ENCODE assay signal across 13 mouse cellular contexts in genomic region chr2:25170326-25171100, GRCm38 (mm10). TPM values are rescaled to one million over a fixed set of nuclear protein-coding genes. Genes with fewer than 3 reads are reported as not detected.
DNase-seq lines count a peak whose midpoint lies in the region; ATAC-seq lines count a peak whose summit lies in the region.
"Had no signal": no experiment of that assay in that cellular context is flagged by ENCODE, and none has a peak within 500 bp of the region (broad histone marks: within the 10 kb centered on the region; RNA-seq: fewer than 3 reads in every experiment).

No protein-coding gene starts in this region.

- no peaks in the 10 kb centered on the region for H3K36me3 ChIP-seq in neural tube, embryonic 11.5 days (ENCODE audit: control insufficient read depth, insufficient read depth, low read length)
- H3K36me3 ChIP-seq in neural tube, embryonic 15.5 days = no peaks in the 10 kb centered on the region
- no peaks in the 10 kb centered on the region for H3K36me3 ChIP-seq in forebrain, embryonic 15.5 days
- H3K36me3 ChIP-seq: midbrain, embryonic 13.5 days had no signal

- no peaks in the 10 kb centered on the region for H3K9me3 ChIP-seq in neural tube, embryonic 11.5 days (ENCODE audit: control insufficient read depth, low read length)
- H3K9me3 ChIP-seq in neural tube, embryonic 15.5 days (replicated peaks) = no peaks in the 10 kb centered on the region
- no peaks in the 10 kb centered on the region for H3K9me3 ChIP-seq in forebrain, embryonic 15.5 days
- H3K9me3 ChIP-seq: midbrain, embryonic 13.5 days had no signal

- no peak overlapping the region for H3K4me2 ChIP-seq in neural tube, embryonic 11.5 days (ENCODE audit: low read depth)
- no peak overlapping the region for H3K4me2 ChIP-seq in neural tube, embryonic 15.5 days
- no peak overlapping the region for H3K4me2 ChIP-seq in forebrain, embryonic 15.5 days (replicated peaks)
- H3K4me2 ChIP-seq: liver, embryonic 11.5 days; midbrain, embryonic 13.5 days had no signal

- H3K27me3 ChIP-seq in neural tube, embryonic 11.5 days (ENCODE audit: control insufficient read depth, insufficient read depth, low read length) = no peaks in the 10 kb centered on the region
- no peaks in the 10 kb centered on the region for H3K27me3 ChIP-seq in neural tube, embryonic 15.5 days (replicated peaks)
- H3K27me3 ChIP-seq in forebrain, embryonic 15.5 days = no peaks in the 10 kb centered on the region

- intact Hi-C loops in heart, postnatal 10 days (cut with DNase I) = no loop called here

- no peak for ATAC-seq in neural tube, embryonic 11.5 days (ENCODE audit: insufficient read depth, low FRiP score, low TSS enrichment)
- ATAC-seq in neural tube, embryonic 15.5 days (ENCODE audit: low FRiP score) = no peak
- ATAC-seq in forebrain, embryonic 15.5 days (replicated peaks) = no peak
- ATAC-seq: midbrain, embryonic 13.5 days had no signal

- H3K27ac ChIP-seq in neural tube, embryonic 11.5 days (ENCODE audit: low read depth, low read length) = peak overlapping the region; percentile 27; the same call in 1 of the 2 replicates
- no peak overlapping the region for H3K27ac ChIP-seq in neural tube, embryonic 15.5 days (replicated peaks)
- peak overlapping the region; percentile 22; the same call in 1 of the 2 replicates for H3K27ac ChIP-seq in forebrain, embryonic 15.5 days (replicated peaks)

- no peak overlapping the region for H3K9ac ChIP-seq in neural tube, embryonic 11.5 days (ENCODE audit: low read length)
- no peak overlapping the region for H3K9ac ChIP-seq in neural tube, embryonic 15.5 days (replicated peaks)
- H3K9ac ChIP-seq in forebrain, embryonic 15.5 days (replicated peaks) = no peak overlapping the region
- H3K9ac ChIP-seq: midbrain, embryonic 13.5 days had no signal

- DNase-seq in heart, postnatal 10 days = peak; percentile 35 to 40
- no peak for DNase-seq in heart, postnatal 4 days
- no peak for DNase-seq in neural tube, embryonic 11.5 days (ENCODE audit: low spot score)
- DNase-seq in urinary bladder, postnatal 25 days (ENCODE audit: low spot score) = no peak
- DNase-seq in thymus, postnatal 4 days = no peak
- DNase-seq: gastrocnemius, postnatal 25 days had no signal

- H3K4me3 ChIP-seq in neural tube, embryonic 11.5 days (ENCODE audit: low read depth, low read length) = no peak overlapping the region
- no peak overlapping the region for H3K4me3 ChIP-seq in neural tube, embryonic 15.5 days (replicated peaks)
- H3K4me3 ChIP-seq in forebrain, embryonic 15.5 days = no peak overlapping the region
- H3K4me3 ChIP-seq: midbrain, embryonic 13.5 days had no signal

- H3K4me1 ChIP-seq in neural tube, embryonic 11.5 days (ENCODE audit: control insufficient read depth, insufficient read depth, low read length) = peaks cover 37% of the 10 kb centered on the region
- peaks cover 32% of the 10 kb centered on the region for H3K4me1 ChIP-seq in neural tube, embryonic 15.5 days
- H3K4me1 ChIP-seq in forebrain, embryonic 15.5 days = peaks cover 32% of the 10 kb centered on the region

- WGBS in neural tube, embryonic 11.5 days = 66% methylated on average over 10 of the region's 10 CpGs
- WGBS in neural tube, embryonic 15.5 days = 71% methylated on average over 10 of the region's 10 CpGs
- WGBS in forebrain, embryonic 15.5 days = 54% methylated on average over 10 of the region's 10 CpGs

RNA-seq across cellular contexts. Expression of gene Nrarp, which starts 10.0 kb away (rescaled TPM):
- 10 to 100 TPM; 23.9 to 25.1 TPM for total RNA-seq in heart, postnatal 10 days (2021)
- 10 to 100 TPM; 31.2 to 33.4 TPM for total RNA-seq in heart, postnatal 4 days (2021)
- 53.7 and 57.8 TPM in 2 replicates for polyA plus RNA-seq in neural tube, embryonic 11.5 days (2014; fragmentation: Nextera tagmentation; extraction: Ambion mirVana)
- 15.0 and 16.8 TPM in 2 replicates for polyA plus RNA-seq in neural tube, embryonic 15.5 days (2015; fragmentation: Nextera tagmentation; extraction: Ambion mirVana)
- 25.2 and 27.5 TPM in 2 replicates for polyA plus RNA-seq in forebrain, embryonic 15.5 days (2015; fragmentation: Nextera tagmentation; extraction: Ambion mirVana)

RNA-seq across cellular contexts. Expression of gene Tor4a, which starts 26.2 kb away (rescaled TPM):
- total RNA-seq in heart, postnatal 10 days (2021) = 1 to 10 TPM; 5.6 to 6.5 TPM
- total RNA-seq in heart, postnatal 4 days (2021) = 1 to 10 TPM; 4.4 to 5.8 TPM
- polyA plus RNA-seq in neural tube, embryonic 11.5 days (2014; fragmentation: Nextera tagmentation; extraction: Ambion mirVana) = 1.6 and 1.9 TPM in 2 replicates
- 1.6 and 5.9 TPM in 2 replicates for polyA plus RNA-seq in neural tube, embryonic 15.5 days (2015; fragmentation: Nextera tagmentation; extraction: Ambion mirVana)
- 1.3 and 1.6 TPM in 2 replicates for polyA plus RNA-seq in forebrain, embryonic 15.5 days (2015; fragmentation: Nextera tagmentation; extraction: Ambion mirVana)

RNA-seq across cellular contexts. Expression of gene Nelfb, which starts 40.8 kb away (rescaled TPM):
- 10 to 100 TPM; 40.7 to 46.0 TPM for total RNA-seq in heart, postnatal 10 days (2021)
- total RNA-seq in heart, postnatal 4 days (2021) = 10 to 100 TPM; 43.4 to 44.5 TPM
- 94.8 and 99.8 TPM in 2 replicates for polyA plus RNA-seq in neural tube, embryonic 11.5 days (2014; fragmentation: Nextera tagmentation; extraction: Ambion mirVana)
- 101 and 105 TPM in 2 replicates for polyA plus RNA-seq in neural tube, embryonic 15.5 days (2015; fragmentation: Nextera tagmentation; extraction: Ambion mirVana)
- polyA plus RNA-seq in forebrain, embryonic 15.5 days (2015; fragmentation: Nextera tagmentation; extraction: Ambion mirVana) = 96.7 and 102 TPM in 2 replicates

RNA-seq across cellular contexts. Expression of gene Stpg3, which starts 43.9 kb away (rescaled TPM):
- not detected for total RNA-seq in heart, postnatal 10 days (2021)
- total RNA-seq in heart, postnatal 4 days (2021) = not detected
- not detected in 2 replicates for polyA plus RNA-seq in neural tube, embryonic 11.5 days (2014; fragmentation: Nextera tagmentation; extraction: Ambion mirVana)
- polyA plus RNA-seq in neural tube, embryonic 15.5 days (2015; fragmentation: Nextera tagmentation; extraction: Ambion mirVana) = not detected in 2 replicates
- not detected in 2 replicates for polyA plus RNA-seq in forebrain, embryonic 15.5 days (2015; fragmentation: Nextera tagmentation; extraction: Ambion mirVana)
- total RNA-seq: gastrocnemius, postnatal 25 days; layer of hippocampus, postnatal 14 days had no signal
- polyA plus RNA-seq: embryonic facial prominence, embryonic 14.5 days; midbrain, embryonic 13.5 days had no signal

RNA-seq across cellular contexts. Expression of gene Fam166a, which starts 48.0 kb away (rescaled TPM):
- not detected for total RNA-seq in heart, postnatal 10 days (2021)
- total RNA-seq in heart, postnatal 4 days (2021) = not detected
- not detected in 2 replicates for polyA plus RNA-seq in neural tube, embryonic 11.5 days (2014; fragmentation: Nextera tagmentation; extraction: Ambion mirVana)
- not detected in 2 replicates for polyA plus RNA-seq in neural tube, embryonic 15.5 days (2015; fragmentation: Nextera tagmentation; extraction: Ambion mirVana)
- polyA plus RNA-seq in forebrain, embryonic 15.5 days (2015; fragmentation: Nextera tagmentation; extraction: Ambion mirVana) = 1.2 TPM in 1 of 2 replicates, not detected in the other
- total RNA-seq: gastrocnemius, postnatal 25 days; layer of hippocampus, postnatal 14 days had no signal
- polyA plus RNA-seq: embryonic facial prominence, embryonic 14.5 days; midbrain, embryonic 13.5 days; stomach, embryonic 16.5 days had no signal

Comparison
In these comparisons a context has a peak if more than half of its experiments do, and no peak if none do; other contexts are left out.
1. DNase-seq: peak in heart, postnatal 10 days (2 of 2); none in heart, postnatal 4 days (single experiment), neural tube, embryonic 11.5 days (single experiment), urinary bladder, postnatal 25 days (single experiment) and thymus, postnatal 4 days (single experiment).